13 mouse cellular contexts compared by ENCODE assay signal in the genomic region with DNA sequence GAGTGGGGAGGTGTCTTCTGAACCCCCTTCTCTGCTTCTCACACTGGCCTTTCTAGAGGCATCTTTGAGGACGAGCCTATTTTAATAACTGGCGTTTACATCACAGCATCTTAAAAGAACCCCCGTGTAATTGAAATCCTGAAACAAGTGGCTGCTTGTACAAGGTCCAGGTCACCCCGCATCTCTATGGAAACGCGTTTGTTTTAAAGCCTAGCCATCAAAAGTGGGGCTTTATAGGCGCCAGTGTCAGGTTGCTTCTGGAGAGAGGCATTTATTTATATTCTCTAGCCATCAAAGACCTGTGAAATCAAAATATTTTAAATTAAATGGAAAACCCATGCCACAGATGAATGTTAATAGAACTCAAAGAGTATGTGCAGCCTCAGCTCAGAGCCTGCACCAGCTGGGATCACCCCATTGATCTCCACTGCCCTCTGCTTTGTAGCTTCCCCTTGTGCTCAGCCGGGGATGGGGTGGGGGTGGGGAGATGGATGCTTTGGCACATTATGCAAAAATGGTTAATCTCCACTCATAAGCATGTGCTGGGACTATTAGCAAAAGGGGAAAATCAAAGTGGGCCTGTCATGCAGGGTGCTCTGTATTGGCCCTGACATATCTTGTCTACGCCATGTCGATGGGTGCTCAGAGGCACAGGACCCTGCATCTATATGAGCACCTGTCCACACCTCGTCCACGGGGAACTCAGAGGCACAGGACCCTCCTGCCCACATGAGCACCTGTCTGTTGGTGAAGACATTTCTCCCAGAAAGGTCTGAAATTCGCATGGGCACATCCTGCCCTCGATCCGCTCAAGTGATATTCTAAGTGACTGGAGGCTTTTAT.
DNase-seq lines count a peak whose midpoint lies in the region; ATAC-seq lines count a peak whose summit lies in the region.
"Had no signal": no experiment of that assay in that cellular context is flagged by ENCODE, and none has a peak within 500 bp of the region (broad histone marks: within the 10 kb centered on the region; RNA-seq: fewer than 3 reads in every experiment).

No protein-coding gene starts in this region.

- no peak overlapping the region for H3K4me2 ChIP-seq in embryonic facial prominence, embryonic 14.5 days (ENCODE audit: low read depth, low read length)
- H3K4me2 ChIP-seq in forebrain, embryonic 13.5 days = 0 out of 2 replicates have a peak overlapping the region, but pooled peaks have one; percentile 17
- H3K4me2 ChIP-seq in hindbrain, embryonic 15.5 days = no peak overlapping the region
- 0 out of 2 replicates have a peak overlapping the region, but pooled peaks have one; percentile 10 for H3K4me2 ChIP-seq in midbrain, embryonic 13.5 days (replicated peaks)
- H3K4me2 ChIP-seq: heart, embryonic 13.5 days had no signal

- H3K9me3 ChIP-seq in embryonic facial prominence, embryonic 14.5 days (ENCODE audit: control insufficient read depth, low read length) = no peaks in the 10 kb centered on the region
- H3K9me3 ChIP-seq in forebrain, embryonic 13.5 days (replicated peaks) = no peaks in the 10 kb centered on the region
- H3K9me3 ChIP-seq in hindbrain, embryonic 15.5 days = no peaks in the 10 kb centered on the region
- no peaks in the 10 kb centered on the region for H3K9me3 ChIP-seq in midbrain, embryonic 13.5 days
- H3K9me3 ChIP-seq: heart, embryonic 13.5 days had no signal

- H3K4me3 ChIP-seq in embryonic facial prominence, embryonic 14.5 days (ENCODE audit: low read depth, low read length) = no peak overlapping the region
- no peak overlapping the region for H3K4me3 ChIP-seq in forebrain, embryonic 13.5 days
- no peak overlapping the region for H3K4me3 ChIP-seq in hindbrain, embryonic 15.5 days
- H3K4me3 ChIP-seq in midbrain, embryonic 13.5 days (replicated peaks) = no peak overlapping the region
- H3K4me3 ChIP-seq: heart, embryonic 13.5 days had no signal

- WGBS in embryonic facial prominence, embryonic 14.5 days = 56% methylated on average over 15 of the region's 15 CpGs
- WGBS in forebrain, embryonic 13.5 days = 15% methylated on average over 15 of the region's 15 CpGs
- WGBS in hindbrain, embryonic 15.5 days = 35% methylated on average over 15 of the region's 15 CpGs
- 11% methylated on average over 15 of the region's 15 CpGs for WGBS in midbrain, embryonic 13.5 days

- H3K36me3 ChIP-seq in embryonic facial prominence, embryonic 14.5 days (ENCODE audit: control insufficient read depth, insufficient read depth, low read length) = no peaks in the 10 kb centered on the region
- no peaks in the 10 kb centered on the region for H3K36me3 ChIP-seq in forebrain, embryonic 13.5 days (ENCODE audit: poor library complexity, severe bottlenecking)
- H3K36me3 ChIP-seq in hindbrain, embryonic 15.5 days = no peaks in the 10 kb centered on the region
- no peaks in the 10 kb centered on the region for H3K36me3 ChIP-seq in midbrain, embryonic 13.5 days
- H3K36me3 ChIP-seq: heart, embryonic 13.5 days had no signal

- no peak overlapping the region for H3K27ac ChIP-seq in embryonic facial prominence, embryonic 14.5 days (replicated peaks; ENCODE audit: low read depth, low read length)
- peak overlapping the region; percentile 57 for H3K27ac ChIP-seq in forebrain, embryonic 13.5 days
- no peak overlapping the region for H3K27ac ChIP-seq in hindbrain, embryonic 15.5 days (replicated peaks)
- H3K27ac ChIP-seq in midbrain, embryonic 13.5 days = peak overlapping the region; percentile 75
- H3K27ac ChIP-seq: heart, embryonic 13.5 days had no signal

- H3K27me3 ChIP-seq in embryonic facial prominence, embryonic 14.5 days (replicated peaks; ENCODE audit: control insufficient read depth, insufficient read depth, low read length) = no peaks in the 10 kb centered on the region
- H3K27me3 ChIP-seq in forebrain, embryonic 13.5 days = peaks cover 3% of the 10 kb centered on the region; the same call in 1 of the 2 replicates
- H3K27me3 ChIP-seq in hindbrain, embryonic 15.5 days = no peaks in the 10 kb centered on the region
- no peaks in the 10 kb centered on the region for H3K27me3 ChIP-seq in midbrain, embryonic 13.5 days
- H3K27me3 ChIP-seq: heart, embryonic 13.5 days had no signal

- peak; percentile 57 for DNase-seq in embryonic facial prominence, embryonic 14.5 days (ENCODE audit: low spot score)
- DNase-seq in adrenal gland, postnatal 36 days = no peak
- no peak for DNase-seq in heart, postnatal 4 days
- DNase-seq in gastrocnemius, adult 8-10 months (ENCODE audit: low spot score in 2 of 2) = no peak
- DNase-seq: adrenal gland, adult 2 months; layer of hippocampus, adult 9-11 months had no signal

- peaks cover 15% of the 10 kb centered on the region for H3K4me1 ChIP-seq in embryonic facial prominence, embryonic 14.5 days (ENCODE audit: control insufficient read depth, insufficient read depth, low read length)
- peaks cover 24% of the 10 kb centered on the region for H3K4me1 ChIP-seq in forebrain, embryonic 13.5 days
- H3K4me1 ChIP-seq in hindbrain, embryonic 15.5 days (replicated peaks) = peaks cover 23% of the 10 kb centered on the region
- peaks cover 53% of the 10 kb centered on the region for H3K4me1 ChIP-seq in midbrain, embryonic 13.5 days (replicated peaks)

- no peak overlapping the region for H3K9ac ChIP-seq in embryonic facial prominence, embryonic 14.5 days (ENCODE audit: low read depth, low read length)
- no peak overlapping the region for H3K9ac ChIP-seq in forebrain, embryonic 13.5 days
- H3K9ac ChIP-seq in hindbrain, embryonic 15.5 days = no peak overlapping the region
- H3K9ac ChIP-seq in midbrain, embryonic 13.5 days (replicated peaks) = no peak overlapping the region
- H3K9ac ChIP-seq: heart, embryonic 13.5 days had no signal

- ATAC-seq in embryonic facial prominence, embryonic 14.5 days (ENCODE audit: low read depth) = peak; percentile 55; the same call in 1 of the 2 replicates
- ATAC-seq in forebrain, embryonic 13.5 days = peak; percentile 88
- ATAC-seq in hindbrain, embryonic 15.5 days (ENCODE audit: low FRiP score, low read depth) = peak; percentile 68; the same call in 1 of the 2 replicates
- ATAC-seq in midbrain, embryonic 13.5 days = peak; percentile 93
- no peak for ATAC-seq in activated CD4-positive, CD25-positive, alpha-beta regulatory T cell, adult 4 months
- ATAC-seq: inflammation-experienced regulatory T-cells, adult 6 months; lung, postnatal 0 days had no signal

Comparison
In these comparisons a context has a peak if more than half of its experiments do, and no peak if none do; other contexts are left out.
1. H3K27ac ChIP-seq: peak in forebrain, embryonic 13.5 days (single experiment) and midbrain, embryonic 13.5 days (single experiment); none in embryonic facial prominence, embryonic 14.5 days (single experiment) and hindbrain, embryonic 15.5 days (single experiment).
2. H3K4me2 ChIP-seq: peak in forebrain, embryonic 13.5 days (single experiment) and midbrain, embryonic 13.5 days (single experiment); none in embryonic facial prominence, embryonic 14.5 days (single experiment) and hindbrain, embryonic 15.5 days (single experiment).